Mouse (Mus musculus): ENCODE data around the gene Ap3b1. TPM values are rescaled to one million over a fixed set of nuclear protein-coding genes. Genes with fewer than 3 reads are reported as not detected.

The Ap3b1 gene
- polyA plus RNA-seq, 1 experiment: 36.8 TPM

GRCm38 (mm10) chr13:94573833-94574232 lies 215.1 kb downstream of the Ap3b1 start:
- TF ChIP-seq POLR2A (IDR thresholded peaks at IDR 0.05; ENCODE audit: borderline replicate concordance, extremely low read depth, insufficient read depth, insufficient read length, poor library complexity, severe bottlenecking) (no peak), CTCF (IDR thresholded peaks at IDR 0.05; ENCODE audit: borderline replicate concordance, extremely low read depth, insufficient read depth, insufficient read length) (no peak)
- DNase-seq (ENCODE audit: low read depth): no peak

GRCm38 (mm10) chr13:94575607-94576398 lies 217.0 kb downstream of the Ap3b1 start:
- no peak for TF ChIP-seq POLR2A (IDR thresholded peaks at IDR 0.05; ENCODE audit: borderline replicate concordance, extremely low read depth, insufficient read depth, insufficient read length, poor library complexity, severe bottlenecking)
- TF ChIP-seq CTCF (IDR thresholded peaks at IDR 0.05; ENCODE audit: borderline replicate concordance, extremely low read depth, insufficient read depth, insufficient read length): no peak
- DNase-seq (ENCODE audit: low read depth): peak; percentile 96

GRCm38 (mm10) chr13:94576399-94577176 lies 217.8 kb downstream of the Ap3b1 start:
- peak; percentile 68 for DNase-seq (ENCODE audit: low read depth)

GRCm38 (mm10) chr13:94577177-94577540 lies 218.4 kb downstream of the Ap3b1 start:
- no peak for DNase-seq (ENCODE audit: low read depth)
- TF ChIP-seq CTCF (IDR thresholded peaks at IDR 0.05; ENCODE audit: borderline replicate concordance, extremely low read depth, insufficient read depth, insufficient read length) (no peak), POLR2A (IDR thresholded peaks at IDR 0.05; ENCODE audit: borderline replicate concordance, extremely low read depth, insufficient read depth, insufficient read length, poor library complexity, severe bottlenecking) (no peak)

More at GRCm38 (mm10) chr13:94576399-94577176, 217.8 kb downstream of the Ap3b1 start:
- no peak for TF ChIP-seq CTCF (IDR thresholded peaks at IDR 0.05; ENCODE audit: borderline replicate concordance, extremely low read depth, insufficient read depth, insufficient read length)
- TF ChIP-seq POLR2A (IDR thresholded peaks at IDR 0.05; ENCODE audit: borderline replicate concordance, extremely low read depth, insufficient read depth, insufficient read length, poor library complexity, severe bottlenecking): no peak

GRCm38 (mm10) chr13:94595289-94595688 lies 236.5 kb downstream of the Ap3b1 start:
- DNase-seq (ENCODE audit: low read depth): no peak
- TF ChIP-seq CTCF (IDR thresholded peaks at IDR 0.05; ENCODE audit: borderline replicate concordance, extremely low read depth, insufficient read depth, insufficient read length) (no peak), POLR2A (IDR thresholded peaks at IDR 0.05; ENCODE audit: borderline replicate concordance, extremely low read depth, insufficient read depth, insufficient read length, poor library complexity, severe bottlenecking) (no peak)

GRCm38 (mm10) chr13:94595701-94596361 lies 237.1 kb downstream of the Ap3b1 start:
- TF ChIP-seq CTCF (IDR thresholded peaks at IDR 0.05; ENCODE audit: borderline replicate concordance, extremely low read depth, insufficient read depth, insufficient read length) (no peak), POLR2A (IDR thresholded peaks at IDR 0.05; ENCODE audit: borderline replicate concordance, extremely low read depth, insufficient read depth, insufficient read length, poor library complexity, severe bottlenecking) (no peak)
- peak; percentile 77 for DNase-seq (ENCODE audit: low read depth)

- TF ChIP-seq POLR2A (IDR thresholded peaks at IDR 0.05; ENCODE audit: borderline replicate concordance, extremely low read depth, insufficient read depth, insufficient read length, poor library complexity, severe bottlenecking) (no peak), CTCF (IDR thresholded peaks at IDR 0.05; ENCODE audit: borderline replicate concordance, extremely low read depth, insufficient read depth, insufficient read length) (no peak)
- DNase-seq (ENCODE audit: low read depth): peak; percentile 70
Observed at GRCm38 (mm10) chr13:94596386-94597033, 237.8 kb downstream of the Ap3b1 start.

GRCm38 (mm10) chr13:94599718-94600117 lies 241.0 kb downstream of the Ap3b1 start:
- DNase-seq (ENCODE audit: low read depth): no peak
- TF ChIP-seq CTCF (IDR thresholded peaks at IDR 0.05; ENCODE audit: borderline replicate concordance, extremely low read depth, insufficient read depth, insufficient read length) (no peak), POLR2A (IDR thresholded peaks at IDR 0.05; ENCODE audit: borderline replicate concordance, extremely low read depth, insufficient read depth, insufficient read length, poor library complexity, severe bottlenecking) (no peak)

GRCm38 (mm10) chr13:94607035-94607860 lies 248.5 kb downstream of the Ap3b1 start:
- no peak for TF ChIP-seq CTCF (IDR thresholded peaks at IDR 0.05; ENCODE audit: borderline replicate concordance, extremely low read depth, insufficient read depth, insufficient read length)
- no peak for DNase-seq (ENCODE audit: low read depth)

GRCm38 (mm10) chr13:94607861-94608223 lies 249.1 kb downstream of the Ap3b1 start:
- peak; percentile 32 for DNase-seq (ENCODE audit: low read depth)

More at GRCm38 (mm10) chr13:94607861-94608223, 249.1 kb downstream of the Ap3b1 start:
- no peak for TF ChIP-seq CTCF (IDR thresholded peaks at IDR 0.05; ENCODE audit: borderline replicate concordance, extremely low read depth, insufficient read depth, insufficient read length)
- no peak for TF ChIP-seq POLR2A (IDR thresholded peaks at IDR 0.05; ENCODE audit: borderline replicate concordance, extremely low read depth, insufficient read depth, insufficient read length, poor library complexity, severe bottlenecking)
